11 mouse cellular contexts compared by ENCODE assay signal in the genomic region with DNA sequence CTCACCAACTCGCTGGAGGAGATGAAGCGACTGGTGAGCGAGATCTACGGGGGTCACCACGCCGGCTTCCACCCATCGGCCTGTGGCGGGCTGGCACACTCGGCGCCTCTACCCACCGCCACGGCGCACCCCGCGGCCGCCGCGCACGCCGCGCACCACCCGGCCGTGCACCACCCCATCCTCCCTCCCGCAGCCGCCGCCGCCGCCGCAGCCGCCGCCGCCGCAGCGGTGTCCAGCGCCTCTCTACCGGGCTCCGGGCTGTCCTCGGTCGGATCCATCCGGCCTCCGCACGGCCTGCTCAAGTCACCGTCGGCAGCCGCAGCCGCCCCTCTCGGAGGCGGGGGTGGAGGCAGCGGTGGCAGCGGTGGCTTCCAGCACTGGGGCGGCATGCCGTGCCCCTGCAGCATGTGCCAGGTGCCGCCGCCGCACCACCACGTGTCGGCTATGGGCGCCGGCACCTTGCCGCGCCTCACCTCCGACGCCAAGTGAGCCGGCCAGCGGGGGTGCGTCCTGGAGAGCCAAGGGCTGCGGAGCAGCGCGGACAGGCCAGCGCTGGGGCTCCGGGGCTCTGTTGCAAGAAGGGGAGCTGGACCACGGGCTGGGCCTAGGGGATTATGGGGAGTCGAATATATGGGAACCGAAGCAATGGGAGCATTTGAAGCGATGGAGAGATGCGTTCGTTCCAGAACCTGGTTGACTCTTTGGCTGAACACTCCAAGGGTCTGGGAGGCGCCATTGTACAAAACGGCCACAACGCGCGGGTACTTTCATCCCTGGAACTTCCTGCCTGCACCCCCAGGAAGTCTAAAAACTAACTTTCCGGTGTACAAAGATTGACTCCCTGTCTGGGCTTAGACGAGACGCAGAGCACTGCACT. TPM values are rescaled to one million over a fixed set of nuclear protein-coding genes. Genes with fewer than 3 reads are reported as not detected.
A peak's percentile ranks its signal among the peaks of the same experiment; 100 is the strongest.
DNase-seq lines count a peak whose midpoint lies in the region; ATAC-seq lines count a peak whose summit lies in the region.
"Had no signal": no experiment of that assay in that cellular context is flagged by ENCODE, and none has a peak within 500 bp of the region (broad histone marks: within the 10 kb centered on the region; RNA-seq: fewer than 3 reads in every experiment).

No protein-coding gene starts in this region.

- H3K27ac ChIP-seq in heart, embryonic 11.5 days (ENCODE audit: low read depth, low read length), result no peak overlapping the region
- peak overlapping the region; percentile 42; the same call in 1 of the 2 replicates for H3K27ac ChIP-seq in limb, embryonic 10.5 days
- H3K27ac ChIP-seq in stomach, embryonic 15.5 days, result no peak overlapping the region

- peak overlapping the region; percentile 35 for H3K4me2 ChIP-seq in heart, embryonic 11.5 days
- peak overlapping the region; percentile 16 for H3K4me2 ChIP-seq in stomach, embryonic 15.5 days

- WGBS in heart, embryonic 11.5 days (ENCODE audit: insufficient replicate concordance), result 2% methylated on average over 82 of the region's 85 CpGs
- 1% methylated on average over 82 of the region's 85 CpGs for WGBS in limb, embryonic 10.5 days
- WGBS in stomach, embryonic 15.5 days, result 1% methylated on average over 80 of the region's 85 CpGs

- peaks cover 98% of the 10 kb centered on the region for H3K27me3 ChIP-seq in heart, embryonic 11.5 days (ENCODE audit: control insufficient read depth, insufficient read depth, low read length)
- H3K27me3 ChIP-seq in limb, embryonic 10.5 days (ENCODE audit: low read depth, poor library complexity, severe bottlenecking), result peaks cover 100% of the 10 kb centered on the region
- H3K27me3 ChIP-seq in stomach, embryonic 15.5 days (replicated peaks), result peaks cover 98% of the 10 kb centered on the region

- no peak for DNase-seq in heart, postnatal 4 days
- DNase-seq in thymus, postnatal 14 days, result peak; percentile 30
- DNase-seq in thymus, postnatal 0 days (ENCODE audit: low spot score), result no peak
- peak; percentile 68 for DNase-seq in limb, embryonic 10.5 days (ENCODE audit: low spot score)
- DNase-seq in Muller cell, postnatal 12 days (ENCODE audit: inconsistent ontology term), result no peak
- no peak for DNase-seq in adrenal gland, postnatal 36 days
- DNase-seq: adrenal gland, postnatal 10 days had no signal

- no peaks in the 10 kb centered on the region for H3K9me3 ChIP-seq in heart, embryonic 11.5 days (replicated peaks; ENCODE audit: control insufficient read depth, low read length)
- no peaks in the 10 kb centered on the region for H3K9me3 ChIP-seq in limb, embryonic 10.5 days (replicated peaks)
- no peaks in the 10 kb centered on the region; the same call in 1 of the 2 replicates for H3K9me3 ChIP-seq in stomach, embryonic 15.5 days

- H3K36me3 ChIP-seq in heart, embryonic 11.5 days (ENCODE audit: control insufficient read depth, insufficient read depth, low read length), result no peaks in the 10 kb centered on the region
- no peaks in the 10 kb centered on the region for H3K36me3 ChIP-seq in limb, embryonic 10.5 days
- no peaks in the 10 kb centered on the region for H3K36me3 ChIP-seq in stomach, embryonic 15.5 days

- H3K4me1 ChIP-seq in heart, embryonic 11.5 days (ENCODE audit: control insufficient read depth, insufficient read depth, low read length), result peaks cover 19% of the 10 kb centered on the region
- H3K4me1 ChIP-seq in limb, embryonic 10.5 days, result peaks cover 60% of the 10 kb centered on the region
- peaks cover 26% of the 10 kb centered on the region for H3K4me1 ChIP-seq in stomach, embryonic 15.5 days

- ATAC-seq in heart, embryonic 11.5 days (replicated peaks; ENCODE audit: insufficient number of reproducible peaks, low FRiP score, low TSS enrichment), result no peak
- ATAC-seq in stomach, embryonic 15.5 days (ENCODE audit: insufficient read depth, low FRiP score, low read depth), result no peak

- H3K9ac ChIP-seq in heart, embryonic 11.5 days (ENCODE audit: low read depth, low read length), result no peak overlapping the region
- H3K9ac ChIP-seq in stomach, embryonic 15.5 days, result no peak overlapping the region

- peak overlapping the region; percentile 18; the same call in 1 of the 2 replicates for H3K4me3 ChIP-seq in heart, embryonic 11.5 days (ENCODE audit: low read depth, low read length)
- H3K4me3 ChIP-seq in limb, embryonic 10.5 days, result peak overlapping the region; percentile 9
- peak overlapping the region; percentile 17; the same call in 1 of the 2 replicates for H3K4me3 ChIP-seq in stomach, embryonic 15.5 days (replicated peaks)

RNA-seq across cellular contexts. Expression of a gene that starts 1.9 kb away (rescaled TPM):
- 0.06 TPM in 1 of 2 replicates, not detected in the other for polyA plus RNA-seq in heart, embryonic 11.5 days (2014; fragmentation: Nextera tagmentation; extraction: Ambion mirVana)
- not detected for total RNA-seq in heart, postnatal 4 days (2021)
- polyA plus RNA-seq in thymus, postnatal 0 days (2015; fragmentation: Nextera tagmentation; extraction: Ambion mirVana), result 0.05 TPM in 1 of 2 replicates, not detected in the other
- polyA plus RNA-seq in limb, embryonic 10.5 days (2016; fragmentation: Nextera tagmentation; extraction: Ambion mirVana), result 0.08 TPM in 1 of 2 replicates, not detected in the other
- not detected in 2 replicates for polyA plus RNA-seq in stomach, embryonic 15.5 days (2015; fragmentation: Nextera tagmentation; extraction: Ambion mirVana)
- not detected for total RNA-seq in adrenal gland, postnatal 36 days (2021)
- total RNA-seq: adrenal gland, postnatal 10 days; megakaryocyte-erythroid progenitor cell, adult 5-6 weeks had no signal
- polyA plus RNA-seq: large intestine, adult 2 months had no signal

RNA-seq across cellular contexts. Expression of a gene that starts 42.5 kb away (rescaled TPM):
- polyA plus RNA-seq in heart, embryonic 11.5 days (2014; fragmentation: Nextera tagmentation; extraction: Ambion mirVana), result not detected in 2 replicates
- not detected for total RNA-seq in heart, postnatal 4 days (2021)
- 0.13 and 0.16 TPM in 2 replicates for polyA plus RNA-seq in thymus, postnatal 0 days (2015; fragmentation: Nextera tagmentation; extraction: Ambion mirVana)
- polyA plus RNA-seq in limb, embryonic 10.5 days (2016; fragmentation: Nextera tagmentation; extraction: Ambion mirVana), result not detected in 2 replicates
- polyA plus RNA-seq in stomach, embryonic 15.5 days (2015; fragmentation: Nextera tagmentation; extraction: Ambion mirVana), result 0.12 and 0.13 TPM in 2 replicates
- under 1 TPM; 0.36 to 0.50 TPM for total RNA-seq in adrenal gland, postnatal 36 days (2021)
- total RNA-seq: megakaryocyte-erythroid progenitor cell, adult 5-6 weeks had no signal

Comparison
In these comparisons a context has a peak if more than half of its experiments do, and no peak if none do; other contexts are left out.
1. DNase-seq: peak in thymus, postnatal 14 days (single experiment) and limb, embryonic 10.5 days (single experiment); none in heart, postnatal 4 days (single experiment), thymus, postnatal 0 days (single experiment), Muller cell, postnatal 12 days (single experiment) and adrenal gland, postnatal 36 days (0 of 2).
2. Peak in every context shown above with its lines, with median percentiles within 50 percentile points of each other: H3K4me3 ChIP-seq.